Mouse (Mus musculus) CH12.LX (cell line): ENCODE measurements around the gene Ly75.

Source experiments
- CHD1 ChIP-seq: IDR thresholded peaks from 2 replicates; pipeline ENCODE4 v1.6.1; 2012; ENCODE audit warnings: low read depth, low read length, improper control_type of control experiment, inconsistent platforms
- CTCF ChIP-seq, 2 experiments: IDR thresholded peaks in 1 of 2; conservative IDR thresholded peaks in 1 of 2; 2 replicates each; pipeline ENCODE4 v1.5.1; 2011 to 2012; ENCODE audit warnings: low read depth in 2 of 2, low read length in 2 of 2, improper control_type of control experiment in 1 of 2, inconsistent platforms in 1 of 2, mild to moderate bottlenecking in 1 of 2, moderate library complexity in 1 of 2
- E2F4 ChIP-seq: IDR thresholded peaks from 2 replicates; pipeline ENCODE4 v1.6.1; 2011; ENCODE audit warnings: low read depth, low read length, improper control_type of control experiment; ENCODE audit not compliant: insufficient replicate concordance
- EP300 ChIP-seq: IDR thresholded peaks from 2 replicates; pipeline ENCODE4 v1.6.1; 2011; ENCODE audit warnings: low read length, improper control_type of control experiment
- MYC ChIP-seq: IDR thresholded peaks from 2 replicates; pipeline ENCODE4 v1.6.1; 2011; ENCODE audit warnings: low read depth, mild to moderate bottlenecking, improper control_type of control experiment, low read length
- NELFE ChIP-seq: IDR thresholded peaks from 2 replicates; pipeline ENCODE4 v1.6.1; 2011; ENCODE audit warnings: low read depth, low read length, improper control_type of control experiment
- POLR2A ChIP-seq: IDR thresholded peaks from 2 replicates; pipeline ENCODE4 v1.6.1; 2011; ENCODE audit warnings: low read depth, mild to moderate bottlenecking, improper control_type of control experiment, low read length
- RCOR1 ChIP-seq: conservative IDR thresholded peaks from 2 replicates; pipeline ENCODE4 v1.6.1; 2012; ENCODE audit warnings: low read depth, mild to moderate bottlenecking, inconsistent platforms, low read length, improper control_type of control experiment
- SMC3 ChIP-seq: IDR thresholded peaks from 2 replicates; pipeline ENCODE4 v1.6.1; 2011; ENCODE audit warnings: low read depth, low read length, improper control_type of control experiment
- TBP ChIP-seq: conservative IDR thresholded peaks from 2 replicates; pipeline ENCODE4 v1.6.1; 2011; ENCODE audit warnings: low read depth, low read length, improper control_type of control experiment
- USF2 ChIP-seq: conservative IDR thresholded peaks from 2 replicates; pipeline ENCODE4 v1.6.1; 2011; ENCODE audit warnings: low read depth, low read length, improper control_type of control experiment
- ZKSCAN1 ChIP-seq: IDR thresholded peaks from 2 replicates; pipeline ENCODE4 v1.6.1; 2012; ENCODE audit warnings: low read depth, inconsistent platforms, low read length, improper control_type of control experiment, borderline replicate concordance
- ZMIZ1 ChIP-seq: IDR thresholded peaks from 2 replicates; pipeline ENCODE4 v1.6.1; 2012; ENCODE audit warnings: low read depth, mild to moderate bottlenecking, inconsistent platforms, low read length, improper control_type of control experiment
- ZNF384 ChIP-seq: IDR thresholded peaks from 2 replicates; pipeline ENCODE4 v1.6.1; 2012; ENCODE audit warnings: low read depth, low read length, improper control_type of control experiment, inconsistent platforms

DNA sequence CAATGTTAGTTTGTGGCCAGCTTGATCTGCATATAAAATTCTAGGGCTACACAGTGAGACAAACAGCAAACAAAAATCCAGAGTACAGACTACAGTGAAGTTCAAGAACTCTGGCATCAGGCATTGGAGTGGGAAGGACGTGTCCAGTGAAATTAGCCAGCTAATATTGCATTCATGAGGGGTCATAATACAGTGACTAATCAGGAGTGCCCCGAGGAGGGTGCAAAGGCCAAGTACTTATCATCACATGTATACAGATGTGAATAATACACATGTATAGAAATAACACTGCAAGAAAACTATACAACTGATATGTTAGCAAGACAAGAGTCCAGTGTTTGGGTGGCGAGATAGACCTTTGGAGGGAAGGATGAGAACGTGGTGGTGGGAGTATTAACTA is 130.3 kb downstream of the Ly75 start:
- TF ChIP-seq RCOR1: no peak
- no peak for TF ChIP-seq MYC
- no peak for TF ChIP-seq CTCF (conservative IDR thresholded peaks at IDR 0.05 in 1 of 2, IDR thresholded peaks at IDR 0.05 in 1 of 2; ENCODE audit: low read depth in 2 of 2, low read length in 2 of 2)
- no peak for TF ChIP-seq POLR2A
- TF ChIP-seq CHD1: no peak
- TF ChIP-seq ZMIZ1: no peak
- no peak for TF ChIP-seq EP300
- TF ChIP-seq ZNF384: no peak
- TF ChIP-seq ZKSCAN1: no peak
- TF ChIP-seq E2F4: no peak
- no peak for TF ChIP-seq TBP
- TF ChIP-seq SMC3: no peak
- no peak for TF ChIP-seq NELFE
- no peak for TF ChIP-seq USF2
